ENCODE assay signal across 39 mouse cellular contexts in the genomic region with DNA sequence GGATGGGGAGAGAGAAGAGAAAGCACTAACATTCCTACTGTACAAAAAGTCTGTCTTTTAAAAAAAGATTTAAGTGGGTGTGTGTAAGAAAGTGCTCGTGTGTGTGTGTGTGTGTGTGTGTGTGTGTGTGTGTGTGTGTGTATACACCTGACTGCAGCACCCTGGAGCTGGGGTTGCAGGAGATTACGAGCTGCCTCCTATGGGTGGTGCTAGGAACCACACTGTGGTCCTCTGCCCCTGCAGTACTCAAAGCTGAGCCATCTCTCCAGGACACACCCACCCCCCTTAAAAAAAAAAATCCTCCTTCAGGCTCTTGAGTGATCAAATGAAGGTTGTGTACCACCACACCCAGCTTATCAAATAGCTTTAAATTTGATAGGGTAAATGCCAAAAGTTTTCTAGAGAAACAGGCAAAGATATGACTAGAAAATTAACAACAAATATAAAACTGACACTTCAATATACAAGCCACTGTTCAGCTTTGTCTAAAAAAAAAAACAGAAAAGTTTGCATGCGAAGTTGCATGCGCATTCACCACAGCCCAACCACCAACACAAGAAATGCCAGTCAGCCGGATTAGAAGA. TPM values are rescaled to one million over a fixed set of nuclear protein-coding genes. Genes with fewer than 3 reads are reported as not detected.
DNase-seq lines count a peak whose midpoint lies in the region; ATAC-seq lines count a peak whose summit lies in the region.
"Had no signal": no experiment of that assay in that cellular context is flagged by ENCODE, and none has a peak within 500 bp of the region (broad histone marks: within the 10 kb centered on the region; RNA-seq: fewer than 3 reads in every experiment).

No protein-coding gene starts in this region.

- DNase-seq in CD4-positive, CD25-positive, alpha-beta regulatory T cell, adult 2 months (ENCODE audit: low read depth, low spot score) = peak; percentile 29
- peak; percentile 35 for DNase-seq in CD4-positive helper T cell, adult 2 months (ENCODE audit: low read depth, low spot score)
- DNase-seq in ZHBTc4 (ENCODE audit: low read depth, low spot score) = peak; percentile 52
- no peak for DNase-seq in cerebellum, adult 18-20 months
- DNase-seq in retina, postnatal 1 day = no peak
- DNase-seq: adrenal gland, postnatal 10 days; cerebellum, adult 2 months; cerebellum, postnatal 14 days; forebrain, postnatal 0 days; heart, postnatal 10 days; kidney, adult 11 months; kidney, postnatal 25 days; right cerebral cortex, postnatal 14 days; thymus, postnatal 14 days had no signal

- no peak for ATAC-seq in CD4-positive, CD25-positive, alpha-beta regulatory T cell, adult 4 months
- peak; percentile 38 for ATAC-seq in megakaryocyte-erythroid progenitor cell, adult 5-6 weeks (replicated peaks; ENCODE audit: low FRiP score, low TSS enrichment, poor library complexity, severe bottlenecking)
- ATAC-seq in cerebellum, adult (ENCODE audit: insufficient number of reproducible peaks, low FRiP score, low TSS enrichment) = no peak
- ATAC-seq: forebrain, postnatal 0 days; inflammation-experienced regulatory T-cells, adult 6 months; midbrain, embryonic 16.5 days had no signal

RNA-seq across cellular contexts. Expression of gene Abhd12b, which starts 12.9 kb away (rescaled TPM):
- 1 to 10 TPM; 1.1 to 4.1 TPM for polyA plus RNA-seq in CD4-positive, CD25-positive, alpha-beta regulatory T cell, adult 4 months (2017; shearing (Covaris generic))
- not detected in 2 replicates for total RNA-seq in megakaryocyte-erythroid progenitor cell, adult 5-6 weeks (2014; fragmentation: Nextera tagmentation)
- not detected in 2 replicates for total RNA-seq in megakaryocyte-erythroid progenitor cell, adult 5-6 weeks (2017)
- total RNA-seq: adrenal gland, postnatal 10 days; CH12.LX; forebrain, postnatal 0 days; gastrocnemius, adult 8-10 months; gastrocnemius, postnatal 4 days; heart, adult 2 months; heart, postnatal 10 days; layer of hippocampus, adult 18-20 months; left cerebral cortex, postnatal 25 days; liver, adult 2 months had no signal
- polyA plus RNA-seq: cerebellum, adult 2 months; embryonic facial prominence, embryonic 10.5 days; forebrain, embryonic 12.5 days; heart, adult 2 months; heart, embryonic 13.5 days; hindbrain, embryonic 10.5 days; hindbrain, embryonic 15.5 days; kidney, embryonic 14.5 days; limb, embryonic 12.5 days; liver, adult 2 months; liver, postnatal 0 days; lung, embryonic 16.5 days; midbrain, embryonic 11.5 days; neural tube, embryonic 12.5 days; small intestine, adult 2 months; stomach, embryonic 15.5 days had no signal

RNA-seq across cellular contexts. Expression of gene Nin, which starts 27.6 kb away (rescaled TPM):
- 10 to 100 TPM; 26.6 to 27.3 TPM for polyA plus RNA-seq in CD4-positive, CD25-positive, alpha-beta regulatory T cell, adult 4 months (2017; shearing (Covaris generic))
- 33.1 and 50.1 TPM in 2 replicates for total RNA-seq in megakaryocyte-erythroid progenitor cell, adult 5-6 weeks (2014; fragmentation: Nextera tagmentation)
- 41.3 and 61.0 TPM in 2 replicates for total RNA-seq in megakaryocyte-erythroid progenitor cell, adult 5-6 weeks (2017)

Comparison
In these comparisons a context has a peak if more than half of its experiments do, and no peak if none do; other contexts are left out.
1. DNase-seq: peak in CD4-positive, CD25-positive, alpha-beta regulatory T cell, adult 2 months (single experiment), CD4-positive helper T cell, adult 2 months (single experiment) and ZHBTc4 (single experiment); none in cerebellum, adult 18-20 months (0 of 2) and retina, postnatal 1 day (single experiment).